Mouse (Mus musculus) granulocyte monocyte progenitor cell, adult 5-6 weeks (primary cell): ENCODE results near the gene Pak4. TPM values are rescaled to one million over a fixed set of nuclear protein-coding genes. Genes with fewer than 3 reads are reported as not detected.
A peak's percentile ranks its signal among the peaks of the same experiment; 100 is the strongest.
"Not testable (repeated sequence)": the region's sequence is repeated elsewhere in the genome, so short reads cannot be mapped to it uniquely, and the experiment has no call there.

Experiments used
- ATAC-seq: replicated peaks from 2 replicates; pipeline ENCODE4 v1.8.0; 2016; ENCODE audit warnings: mild to moderate bottlenecking, moderate TSS enrichment, inconsistent platforms; ENCODE audit not compliant: poor library complexity, severe bottlenecking
- total RNA-seq, 2 experiments: library from RNA; stranded (forward) in 1 of 2; stranded (reverse) in 1 of 2; fragments of 200-712, 200-1000 nt in 1 of 2; fragments of >200 nt in 1 of 2; fragmentation: Nextera tagmentation in 1 of 2; gene quantifications; 2 replicates each; pipeline ENCODE4 v1.2.3; 2014 to 2017

Gene Pak4
- 3.2 and 3.7 TPM in 2 replicates for total RNA-seq (2014; fragmentation: Nextera tagmentation)
- 3.4 and 6.4 TPM in 2 replicates for total RNA-seq (2017)

DNA sequence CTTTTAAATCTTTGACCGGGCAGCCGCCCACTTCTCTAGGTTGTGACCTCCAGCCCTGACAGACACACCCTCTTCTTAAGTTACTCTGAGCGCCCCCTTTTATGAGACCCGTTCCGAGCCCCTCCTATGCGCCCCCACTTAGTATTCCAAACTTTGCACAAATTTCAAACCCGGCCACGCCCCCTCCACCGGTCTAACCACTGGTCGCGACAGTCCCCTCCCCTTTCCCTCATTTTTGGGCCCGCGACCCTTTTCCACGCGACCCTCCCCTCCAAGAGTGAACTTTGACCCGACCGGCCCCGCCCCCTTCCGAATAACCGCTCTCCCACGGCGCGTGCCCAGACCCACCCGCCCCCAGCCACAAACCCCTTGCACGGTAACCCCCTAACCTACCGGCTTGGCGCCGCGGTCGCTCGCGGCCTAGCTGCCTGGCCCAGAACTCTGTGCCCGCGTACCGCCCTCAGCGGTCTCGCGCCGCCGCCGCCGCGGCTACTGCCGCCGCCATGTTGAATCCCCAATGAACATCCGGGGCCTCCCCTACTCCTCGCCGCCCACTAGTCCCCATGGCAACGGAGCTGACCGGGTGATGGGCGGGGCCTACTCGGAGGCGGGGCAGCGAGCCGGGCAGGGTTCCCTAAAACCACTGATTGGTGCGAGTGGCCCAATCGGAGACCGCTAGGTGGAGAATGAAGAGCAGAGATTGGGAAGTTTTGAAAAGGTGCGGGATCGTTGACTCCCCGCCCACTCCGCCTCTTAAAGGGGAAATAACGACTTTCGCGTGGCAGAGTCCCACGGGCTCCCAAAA is at the start of gene Pak4, which contains the start of gene Samd4b:
Gene Pak4 (minus strand): TSS at position 544 of the 805 bp plus-strand sequence.
Gene Samd4b (minus strand): TSS at position 503 of the 805 bp plus-strand sequence.
- peak; percentile 94 for ATAC-seq

DNA sequence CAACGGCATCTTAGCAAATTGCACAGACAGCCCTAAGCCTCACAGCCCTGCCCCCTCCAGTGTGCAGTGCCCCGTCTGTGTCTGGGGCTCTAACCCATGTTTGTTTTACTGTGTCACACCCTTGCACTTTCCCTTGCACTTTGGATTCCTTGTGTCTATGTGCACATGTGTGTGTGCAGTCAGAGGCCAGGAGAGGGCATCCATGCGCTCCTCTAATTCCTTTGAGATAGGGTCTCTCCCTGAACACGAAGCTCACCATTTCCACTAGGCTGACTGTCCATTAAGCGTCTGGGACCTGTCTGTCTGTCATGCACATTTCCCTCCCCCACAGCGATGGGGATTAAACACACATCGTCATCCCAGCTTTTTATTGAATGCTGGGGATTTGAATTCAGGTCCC is 49.0 kb upstream of the Pak4 start:
- ATAC-seq: no peak

DNA sequence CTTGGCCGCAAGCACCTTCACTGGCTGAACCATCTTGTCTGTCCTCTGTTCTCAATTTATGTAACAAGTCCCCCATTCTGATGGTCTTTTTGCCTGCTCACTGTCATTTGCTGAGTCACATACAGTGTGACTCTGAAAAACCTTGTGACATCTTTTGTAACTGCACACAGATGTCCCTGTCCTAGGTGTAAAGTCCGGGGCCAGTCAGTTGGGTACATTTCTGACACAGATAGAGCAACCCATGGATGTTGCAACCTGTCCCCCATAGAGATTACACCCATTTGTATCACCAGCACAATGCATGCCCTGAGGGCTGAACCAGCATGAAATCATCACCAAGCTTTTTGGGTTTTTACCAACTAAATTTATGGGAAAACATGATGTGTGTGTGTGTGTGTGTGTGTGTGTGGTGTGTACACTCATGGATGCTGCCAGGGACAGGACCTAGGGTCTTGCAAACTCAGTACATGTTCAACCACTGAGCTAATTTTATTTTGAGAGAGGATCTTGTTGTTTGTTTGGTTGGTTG is 48.0 kb upstream of the Pak4 start:
- peak; percentile 37 for ATAC-seq

DNA sequence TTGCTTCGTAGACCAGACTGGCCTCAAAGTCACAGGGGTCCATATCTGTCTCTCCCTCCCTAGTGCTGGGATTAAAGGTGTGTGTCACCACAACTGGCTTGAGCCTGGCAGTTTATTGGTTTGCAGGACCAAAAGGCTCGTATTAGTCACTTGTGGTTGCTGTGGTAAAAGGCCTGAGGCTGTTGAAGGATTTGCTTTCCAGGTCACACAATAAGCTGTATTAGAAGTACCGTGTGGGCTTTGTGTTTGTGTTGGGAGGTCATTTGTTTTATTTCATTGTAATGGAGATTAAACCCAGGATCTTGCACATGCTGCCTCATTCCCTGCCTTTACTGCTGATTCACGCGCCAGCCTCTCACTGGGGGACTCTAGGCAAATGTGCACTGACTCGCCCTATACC is 47.4 kb upstream of the Pak4 start:
- no peak for ATAC-seq

DNA sequence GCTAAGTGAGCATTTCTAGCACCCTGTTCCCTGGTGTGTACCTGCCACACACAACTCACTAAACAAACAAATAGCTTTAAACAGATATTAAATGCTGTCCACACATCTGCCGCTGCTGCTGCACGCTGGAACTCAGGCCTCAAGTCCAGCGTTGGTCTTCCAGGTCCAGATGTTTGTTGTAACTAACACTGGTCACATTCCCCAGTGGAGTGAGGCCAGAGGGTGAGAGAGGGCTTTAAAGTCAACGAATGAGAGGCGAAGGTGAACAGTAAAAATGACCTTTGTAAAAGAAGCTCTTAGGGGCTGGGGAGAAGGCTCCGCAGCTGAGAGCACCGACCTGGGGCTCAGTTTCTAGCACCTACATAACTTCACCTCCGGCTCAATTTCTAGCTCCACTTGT is 43.6 kb upstream of the Pak4 start:
- no peak for ATAC-seq

DNA sequence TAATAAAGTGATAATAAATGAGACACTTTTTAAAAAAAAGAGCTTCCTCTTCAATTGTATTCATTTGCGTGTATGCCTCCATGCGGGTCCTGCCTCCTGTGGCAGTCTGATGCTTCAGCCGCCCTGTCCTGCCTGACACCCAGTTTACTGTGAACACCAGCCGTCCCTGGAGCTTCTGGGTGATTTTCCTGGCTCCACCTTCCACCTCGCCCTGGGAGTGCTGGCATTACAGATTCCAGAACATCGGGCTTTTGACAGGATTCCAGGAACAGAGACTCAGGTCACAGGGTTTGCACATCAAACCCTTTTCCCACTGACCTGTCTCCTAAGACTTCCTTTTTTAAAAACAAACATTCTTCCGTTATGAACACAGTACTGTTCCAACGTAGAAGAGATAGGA is 39.5 kb upstream of the Pak4 start:
- no peak for ATAC-seq

DNA sequence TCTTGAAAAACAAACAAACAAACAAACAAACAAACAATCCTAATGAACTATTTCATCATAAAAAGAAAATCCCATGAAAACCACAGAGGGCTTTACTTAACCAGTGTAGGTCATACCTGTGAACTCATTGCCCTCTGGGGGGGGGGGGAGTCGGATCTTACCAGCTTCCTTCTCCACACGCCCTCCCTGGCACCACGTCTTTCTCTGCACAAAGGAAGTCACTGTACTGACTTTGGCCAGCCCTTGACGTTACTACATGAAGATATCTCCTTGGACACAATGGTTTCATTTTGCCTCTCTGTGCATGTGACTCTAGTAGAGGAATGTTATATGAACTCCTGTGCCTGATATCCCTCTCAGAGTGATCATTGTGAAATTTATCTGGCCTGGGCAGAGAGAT is 36.1 kb upstream of the Pak4 start:
- no peak for ATAC-seq

DNA sequence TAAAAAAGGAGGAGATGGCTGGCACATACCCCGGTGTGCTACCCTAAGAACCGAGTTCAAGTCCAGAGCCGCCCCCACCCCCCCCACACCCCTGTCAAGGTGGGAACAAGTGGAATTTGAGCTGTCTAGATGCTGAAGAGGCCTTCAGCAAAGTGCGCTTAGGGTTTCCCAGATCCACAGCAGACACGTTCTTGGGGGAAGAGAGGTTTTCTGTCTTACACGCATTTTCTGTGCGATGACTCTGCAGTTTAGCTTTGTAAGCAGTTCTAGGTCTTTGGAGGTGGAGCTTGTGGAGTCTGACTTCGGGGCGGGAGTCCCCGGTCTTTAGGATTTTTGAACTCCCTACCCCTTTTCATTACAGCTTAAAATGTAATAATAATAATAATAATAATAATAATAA is 33.1 kb upstream of the Pak4 start, which contains the start of gene Acp7:
Gene Acp7 (minus strand): TSS at position 260 of the 400 bp plus-strand sequence.
- ATAC-seq: no peak

DNA sequence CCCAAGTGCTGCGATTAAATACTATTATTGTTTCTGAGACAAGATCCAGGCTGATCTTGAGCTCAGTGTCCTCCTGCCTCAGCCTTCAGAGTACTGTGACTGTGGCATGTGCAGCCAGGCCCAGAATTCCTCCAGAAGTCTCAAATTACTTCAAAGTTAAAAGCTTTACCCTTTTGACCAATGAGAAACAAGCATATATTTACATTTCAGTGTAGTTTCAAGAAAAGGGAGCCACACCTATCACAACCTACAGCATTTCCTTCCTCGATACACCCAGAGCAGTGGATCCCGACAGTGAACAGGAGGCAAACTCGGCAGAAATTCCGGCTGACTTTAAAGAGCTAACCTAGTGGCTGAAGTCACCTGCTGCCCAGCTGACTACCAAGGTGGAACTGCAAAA is 26.8 kb upstream of the Pak4 start:
- ATAC-seq: no peak

DNA sequence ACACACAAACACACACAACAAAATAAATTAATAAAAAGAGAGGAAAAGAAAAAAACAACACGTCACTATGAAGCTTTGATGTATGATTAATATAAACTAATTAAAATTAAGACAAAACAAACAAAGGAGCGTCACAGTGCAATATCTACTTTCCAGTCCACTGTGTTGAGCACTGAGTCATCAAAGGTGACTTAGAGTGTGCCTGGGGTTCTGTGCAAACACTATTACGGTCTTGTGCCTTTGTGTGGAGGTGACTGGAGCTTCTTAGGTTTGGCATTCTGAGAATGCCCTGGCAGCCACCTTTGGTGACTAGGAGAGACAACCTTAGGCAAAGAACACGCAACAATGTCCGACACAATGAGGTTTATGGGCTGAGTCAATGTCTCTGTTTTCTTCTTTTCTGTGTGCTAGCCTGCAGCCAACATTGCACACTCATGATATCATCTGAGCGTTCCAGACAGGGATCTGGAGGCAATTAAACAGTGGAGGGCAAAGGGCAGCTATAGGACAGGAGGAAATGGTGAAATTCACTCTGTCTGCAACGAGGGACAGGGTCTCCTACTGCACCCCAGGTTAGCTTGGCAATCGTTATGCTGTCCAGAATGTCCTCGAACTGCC is 21.2 kb upstream of the Pak4 start:
- ATAC-seq: no peak

DNA sequence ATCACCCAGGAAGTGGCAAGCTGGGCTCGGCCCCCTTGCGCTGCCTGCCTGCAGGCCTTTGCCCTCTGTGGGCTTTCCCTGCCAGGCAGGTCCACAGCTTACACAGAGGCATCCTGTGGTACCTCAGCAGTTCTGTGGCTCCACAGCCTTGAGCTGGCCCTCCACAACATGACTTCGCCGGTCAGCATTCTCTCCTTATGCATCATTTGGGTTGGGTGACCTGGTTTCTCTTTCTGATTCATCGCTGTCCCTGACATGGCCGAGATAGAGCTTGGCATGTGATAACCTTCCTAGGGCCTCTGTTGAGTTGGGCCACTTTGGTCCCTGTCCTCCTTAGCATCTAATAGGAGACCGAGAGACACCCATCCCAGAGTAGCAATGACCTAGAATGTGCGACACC is 8.0 kb upstream of the Pak4 start:
- ATAC-seq: no peak

DNA sequence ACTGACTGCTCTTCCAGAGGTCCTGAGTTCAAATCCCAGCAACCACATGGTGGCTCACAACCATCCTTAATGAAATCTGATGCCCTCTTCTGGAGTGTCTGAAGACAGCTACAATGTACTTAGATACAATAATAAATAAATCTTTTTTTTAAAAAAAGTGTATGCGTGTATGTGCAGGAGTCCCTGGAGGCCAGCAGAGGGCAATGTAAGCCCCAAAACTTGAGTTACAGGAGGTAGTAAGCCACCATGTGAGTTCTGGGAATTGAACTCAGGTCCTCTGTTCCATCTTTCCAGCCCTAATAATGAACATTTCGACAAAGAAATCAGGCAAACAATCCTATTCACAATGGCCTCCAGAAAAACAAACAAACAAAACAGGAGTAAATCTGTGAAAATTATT is 5.8 kb upstream of the Pak4 start:
- not testable (repeated sequence) for ATAC-seq

DNA sequence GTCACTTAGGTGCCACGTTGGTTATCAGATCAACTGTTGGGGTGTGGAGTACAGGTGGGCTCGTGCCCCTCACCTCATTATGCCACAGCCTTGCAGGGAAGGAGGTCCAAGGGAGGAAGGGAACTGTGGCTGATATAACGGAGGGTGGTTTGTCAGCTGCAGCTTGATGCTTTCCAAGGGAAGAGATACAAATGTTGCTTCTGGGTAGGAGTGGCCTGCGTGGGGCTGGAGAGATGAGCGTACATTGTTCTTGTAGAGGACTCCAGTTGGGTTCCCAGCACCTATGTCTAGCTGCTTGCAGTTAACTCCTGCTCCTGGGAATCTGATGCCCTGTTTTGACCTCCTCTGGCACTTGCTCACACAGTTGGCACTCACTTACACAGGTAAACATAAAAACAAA is 5.2 kb upstream of the Pak4 start:
- no peak for ATAC-seq

DNA sequence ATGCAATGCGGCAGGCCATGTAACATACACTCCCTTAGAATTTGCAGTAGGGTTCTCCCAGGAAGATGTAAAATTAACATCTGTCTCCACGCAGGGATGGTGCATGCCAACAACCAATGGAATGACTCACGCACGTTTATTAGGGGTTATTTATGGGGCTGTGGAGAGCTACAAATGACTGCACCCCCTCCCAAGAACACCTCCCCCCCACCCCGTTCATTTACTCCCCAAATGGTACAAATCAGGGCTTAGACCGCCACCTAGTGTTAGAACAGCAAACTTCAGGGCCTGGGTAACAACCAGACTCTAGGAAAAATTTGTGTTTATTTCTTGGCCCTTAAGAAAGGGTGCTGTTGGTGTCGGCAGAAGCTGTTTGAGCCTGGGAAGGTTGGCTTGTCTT is 3.7 kb upstream of the Pak4 start:
- peak; percentile 24; the same call in 1 of the 2 replicates for ATAC-seq

DNA sequence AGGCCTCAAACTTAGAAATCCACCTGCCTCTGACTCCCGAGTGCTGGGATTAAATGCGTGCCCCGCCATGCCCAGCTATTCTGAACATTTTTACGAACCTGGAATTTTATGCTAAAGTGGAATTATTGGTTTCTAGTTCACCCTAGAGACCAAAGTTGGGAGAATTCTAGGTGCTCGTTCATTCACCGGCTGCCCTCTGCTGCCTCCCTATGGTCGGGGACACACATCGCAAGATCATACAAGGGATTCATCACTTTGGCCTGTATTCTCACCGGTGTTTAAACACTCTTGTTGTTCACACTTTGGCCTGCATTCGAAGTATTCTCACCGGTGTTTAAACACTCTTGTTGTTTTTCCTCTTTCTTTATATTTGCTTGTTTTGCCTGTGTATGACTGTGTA is 3.0 kb upstream of the Pak4 start:
- ATAC-seq: peak; percentile 52

DNA sequence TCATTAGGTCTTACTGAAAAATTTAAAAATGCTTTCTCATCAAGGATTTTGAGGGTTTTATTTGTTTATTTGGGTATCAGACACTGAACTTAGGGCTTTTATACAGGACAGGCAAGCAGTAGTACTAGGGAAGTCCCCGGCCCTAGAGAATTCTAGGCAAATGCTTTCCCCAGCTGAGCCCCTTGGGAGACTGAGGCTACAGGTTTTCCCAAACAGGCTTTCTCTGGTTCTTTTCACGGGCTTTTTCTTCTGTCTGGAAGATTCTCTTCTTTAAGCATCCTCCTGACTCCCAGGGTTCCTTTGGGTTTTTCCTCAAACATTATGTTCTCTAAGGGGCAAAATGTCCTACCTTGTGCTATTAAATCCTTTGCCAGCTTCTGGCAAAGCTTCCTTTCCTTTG is 966 bp upstream of the Pak4 start:
- ATAC-seq: no peak

DNA sequence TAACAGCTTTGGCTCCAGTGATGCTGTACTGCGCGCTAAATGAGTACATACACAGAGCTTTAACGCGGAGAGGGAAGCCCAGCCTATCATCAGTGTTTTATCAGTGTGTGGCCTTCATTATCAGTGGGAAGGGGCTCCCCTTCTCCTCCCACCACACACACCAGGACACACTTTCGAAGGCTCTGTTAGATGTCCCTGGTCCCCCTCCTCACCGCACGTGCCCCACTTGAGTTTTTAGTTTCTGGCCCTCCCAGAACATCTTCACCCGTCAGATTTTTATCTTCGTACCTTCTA is 761 bp downstream of the Pak4 start:
- ATAC-seq: no peak

DNA sequence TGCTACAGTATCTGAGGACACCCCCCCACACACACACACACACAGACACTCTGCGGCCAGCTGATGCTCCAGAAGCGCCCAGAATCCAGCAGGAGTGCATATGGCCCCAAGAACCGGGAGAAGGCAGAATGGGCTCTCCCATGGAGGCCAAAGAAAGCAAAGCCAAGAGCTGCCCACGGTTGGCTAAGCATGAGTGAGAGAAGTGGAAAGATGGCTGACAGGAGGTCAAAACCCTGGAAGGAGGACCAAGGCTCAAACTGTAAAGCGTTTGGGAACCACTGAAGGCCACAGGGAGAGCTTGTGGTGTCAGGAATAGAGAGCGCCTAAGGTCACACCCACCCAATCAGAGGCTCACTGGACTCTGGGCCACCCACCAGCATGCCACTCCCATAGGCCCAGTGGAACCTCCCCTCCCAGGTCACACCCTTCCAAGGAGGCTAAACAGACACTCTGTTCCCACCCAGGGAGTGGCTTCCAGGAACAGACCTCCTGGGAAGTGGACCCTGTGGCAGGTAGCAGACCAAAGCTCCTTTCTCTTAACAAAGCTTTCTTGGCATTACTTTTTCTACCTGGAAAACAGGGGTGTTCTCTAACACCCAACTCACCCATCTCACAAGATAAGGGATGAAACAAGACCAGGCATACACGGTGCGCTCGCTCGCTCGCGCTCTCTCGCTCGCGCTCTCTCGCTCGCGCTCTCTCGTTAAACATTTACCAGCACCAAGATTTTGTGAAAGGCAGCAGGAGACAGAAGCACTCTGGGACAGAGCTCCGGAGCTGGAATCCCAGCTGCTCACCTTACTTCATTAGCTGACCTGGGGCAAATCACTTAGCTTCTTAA is 1.3 kb downstream of the Pak4 start:
- peak; percentile 16; the same call in 1 of the 2 replicates for ATAC-seq

DNA sequence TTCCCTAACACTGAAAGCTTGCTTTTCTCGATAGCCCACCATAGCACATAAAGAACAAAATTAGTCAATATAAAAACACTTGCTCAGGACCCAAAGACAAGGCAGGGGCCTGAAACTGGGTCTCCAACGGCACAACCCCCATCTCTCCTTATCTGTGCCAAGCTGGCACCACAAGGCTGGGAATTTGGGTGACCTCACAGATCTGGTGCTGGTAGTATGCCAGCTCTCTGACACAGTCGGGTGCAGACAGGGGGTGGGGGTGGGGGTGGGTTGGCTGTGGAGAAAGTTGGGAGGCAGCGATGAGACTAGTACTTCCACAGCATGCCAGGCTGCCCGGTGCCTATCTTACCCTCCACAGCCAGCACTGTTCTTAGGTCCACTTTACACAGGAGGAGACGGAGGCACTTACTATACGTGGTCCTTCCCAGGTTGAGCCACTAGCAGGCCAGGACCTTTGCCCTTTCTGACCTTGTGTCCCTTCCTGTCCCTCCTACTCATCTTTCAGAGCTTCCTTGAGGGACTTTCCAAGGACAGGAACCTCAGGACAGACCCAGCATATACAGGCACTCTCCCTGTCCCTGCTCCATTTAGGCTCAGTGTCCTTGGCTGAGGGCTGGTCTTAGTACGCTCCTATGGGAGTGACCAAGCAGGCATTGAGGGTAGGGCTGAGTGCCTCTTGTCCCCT is 2.1 kb downstream of the Pak4 start:
- no peak for ATAC-seq
